Mouse (Mus musculus): ENCODE data around the gene Fto.

DNA sequence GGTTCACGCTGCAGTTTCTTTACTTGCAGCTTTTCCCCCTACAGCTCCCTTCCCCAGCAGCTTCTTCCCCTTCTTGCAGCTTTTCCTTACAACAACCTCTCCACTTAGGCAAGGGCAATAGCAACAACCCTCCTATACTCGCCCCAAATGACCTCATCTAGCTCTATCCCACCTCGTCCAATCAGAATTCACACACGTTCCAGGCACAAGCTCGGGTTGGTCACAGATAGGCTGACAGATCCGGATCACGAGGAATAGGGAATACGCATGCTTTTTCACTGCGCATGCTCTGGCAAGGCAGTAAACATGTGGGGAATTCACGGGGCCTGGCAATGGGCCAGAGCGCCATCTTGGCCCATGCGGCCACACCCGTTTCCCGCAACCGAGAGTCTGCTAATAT is 122.7 kb downstream of the Fto start:
- TF ChIP-seq CTCF (IDR thresholded peaks at IDR 0.05; ENCODE audit: borderline replicate concordance, insufficient read depth, low read depth, low read length) (no peak), POLR2A (IDR thresholded peaks at IDR 0.05; ENCODE audit: borderline replicate concordance, insufficient read depth, low read length) (no peak)
